Mouse (Mus musculus): ENCODE data around the gene Dleu7. TPM values are rescaled to one million over a fixed set of nuclear protein-coding genes. Genes with fewer than 3 reads are reported as not detected.

Gene Dleu7
- polyA plus RNA-seq, 1 experiment from 2014 or later, result 1.4 TPM

DNA sequence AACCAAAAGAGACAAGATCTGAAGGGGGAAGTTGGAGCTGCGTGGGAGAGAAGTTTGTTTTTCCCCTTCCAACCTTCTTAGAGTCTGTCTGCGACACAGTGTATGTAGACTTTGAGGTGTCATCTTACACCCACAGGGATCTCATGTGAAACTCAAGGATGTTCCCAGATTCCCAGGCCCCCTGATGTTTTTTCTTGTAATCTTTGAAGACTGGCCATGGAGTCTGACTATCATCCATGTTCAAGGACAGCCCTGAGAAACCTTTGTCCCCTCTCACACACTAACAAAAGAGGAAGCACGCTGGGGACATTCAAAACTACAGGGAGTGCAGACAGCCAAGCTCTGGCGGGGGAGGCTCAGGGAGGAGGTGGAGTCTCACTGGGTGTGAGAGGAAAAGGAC lies 47.3 kb downstream of the Dleu7 start:
- no peaks in the 10 kb centered on the region for H3K36me3 ChIP-seq (ENCODE audit: control insufficient read depth, insufficient read depth, low read length)
- no peaks in the 10 kb centered on the region for H3K9me3 ChIP-seq (ENCODE audit: control insufficient read depth, low read length)
- WGBS, result 18% methylated on average over 4 of the region's 4 CpGs
- no peaks in the 10 kb centered on the region for H3K27me3 ChIP-seq (replicated peaks; ENCODE audit: control insufficient read depth, insufficient read depth, low read length)
- no peak overlapping the region for H3K4me3 ChIP-seq (ENCODE audit: low read depth, low read length)
- DNase-seq (ENCODE audit: low spot score) (no peak), ATAC-seq (replicated peaks; ENCODE audit: low FRiP score, low TSS enrichment, low read depth) (no peak)
- H3K9ac ChIP-seq (ENCODE audit: low read length), result no peak overlapping the region
- no peaks in the 10 kb centered on the region for H3K4me1 ChIP-seq (replicated peaks; ENCODE audit: control insufficient read depth, insufficient read depth, low read length)
- no peak overlapping the region for H3K4me2 ChIP-seq (ENCODE audit: low read length)
- H3K27ac ChIP-seq (ENCODE audit: low read depth), result no peak overlapping the region

DNA sequence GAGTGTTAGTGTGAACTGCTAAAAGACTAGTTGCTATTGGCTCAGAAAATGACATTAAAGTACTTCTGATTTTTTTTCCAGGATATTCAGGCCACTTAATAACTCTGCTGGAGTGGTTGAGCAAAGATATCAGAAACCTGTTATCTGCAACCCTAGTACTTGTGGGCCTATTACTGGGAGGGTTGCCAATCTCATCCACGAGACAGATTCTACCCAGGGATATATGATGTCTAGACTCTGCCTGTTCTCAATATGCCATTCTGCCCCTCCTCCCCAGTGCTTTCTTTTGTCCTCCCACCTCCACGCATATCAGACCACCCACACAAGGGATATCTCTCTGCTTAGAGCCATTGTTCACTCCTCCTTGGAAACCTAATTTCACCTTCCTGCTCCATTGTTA lies 49.3 kb downstream of the Dleu7 start:
- Histone ChIP-seq H3K27ac (ENCODE audit: low read depth) (no peak overlapping the region), H3K9me3 (ENCODE audit: control insufficient read depth, low read length) (no peaks in the 10 kb centered on the region), H3K4me2 (ENCODE audit: low read length) (no peak overlapping the region), H3K27me3 (replicated peaks; ENCODE audit: control insufficient read depth, insufficient read depth, low read length) (no peaks in the 10 kb centered on the region), H3K4me3 (ENCODE audit: low read depth, low read length) (no peak overlapping the region), H3K4me1 (replicated peaks; ENCODE audit: control insufficient read depth, insufficient read depth, low read length) (no peaks in the 10 kb centered on the region), H3K9ac (ENCODE audit: low read length) (no peak overlapping the region), H3K36me3 (ENCODE audit: control insufficient read depth, insufficient read depth, low read length) (no peaks in the 10 kb centered on the region)
- no peak for ATAC-seq (replicated peaks; ENCODE audit: low FRiP score, low TSS enrichment, low read depth)
- DNase-seq (ENCODE audit: low spot score), result no peak
- 71% methylated on average over 2 of the region's 2 CpGs for WGBS

DNA sequence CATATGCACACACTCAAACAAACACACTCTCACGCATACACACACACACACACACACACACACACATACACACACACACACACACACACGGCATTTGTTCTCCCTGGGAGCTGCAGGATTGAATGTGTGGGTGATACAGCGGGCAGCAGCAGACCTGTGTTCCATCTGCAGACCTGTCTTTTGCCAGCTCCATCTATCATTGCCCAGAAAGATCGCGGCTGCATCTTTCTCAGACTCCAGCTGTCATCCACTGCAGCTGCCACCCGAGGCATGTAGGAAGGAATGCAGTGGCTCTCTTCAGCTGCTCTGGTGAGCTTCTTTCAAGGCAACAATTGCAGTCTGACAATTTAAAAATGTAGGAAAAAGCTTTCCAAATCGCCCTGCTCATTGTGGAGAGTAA lies 56.9 kb downstream of the Dleu7 start:
- no peak for DNase-seq (ENCODE audit: low spot score)
- Histone ChIP-seq H3K4me1 (replicated peaks; ENCODE audit: control insufficient read depth, insufficient read depth, low read length) (no peaks in the 10 kb centered on the region), H3K36me3 (ENCODE audit: control insufficient read depth, insufficient read depth, low read length) (no peaks in the 10 kb centered on the region), H3K9ac (ENCODE audit: low read length) (no peak overlapping the region), H3K9me3 (ENCODE audit: control insufficient read depth, low read length) (no peaks in the 10 kb centered on the region), H3K4me2 (ENCODE audit: low read length) (no peak overlapping the region), H3K27ac (ENCODE audit: low read depth) (no peak overlapping the region), H3K4me3 (ENCODE audit: low read depth, low read length) (no peak overlapping the region), H3K27me3 (replicated peaks; ENCODE audit: control insufficient read depth, insufficient read depth, low read length) (no peaks in the 10 kb centered on the region)
- WGBS, result 31% methylated on average over 7 of the region's 7 CpGs
- no peak for ATAC-seq (replicated peaks; ENCODE audit: low FRiP score, low TSS enrichment, low read depth)

DNA sequence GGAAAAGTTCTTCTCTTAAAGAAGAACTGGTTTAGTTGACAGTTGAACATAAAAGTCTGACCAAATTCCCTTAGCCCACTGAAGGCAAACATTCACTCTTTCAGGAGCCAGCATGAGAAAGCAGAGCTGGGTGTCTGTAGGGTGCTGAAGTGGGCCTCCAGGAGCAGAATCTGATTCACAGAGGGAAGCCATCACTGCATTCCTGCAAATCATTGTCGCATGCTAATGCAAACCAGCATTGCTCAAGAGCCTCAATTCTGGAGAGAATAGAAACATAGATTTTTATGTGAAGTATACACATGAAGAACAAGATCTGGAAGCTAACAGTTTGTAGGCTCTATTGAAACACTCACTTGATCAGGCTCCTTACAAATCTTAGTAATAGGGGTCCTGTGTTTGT lies 57.6 kb downstream of the Dleu7 start:
- DNase-seq (ENCODE audit: low spot score), result no peak
- 58% methylated on average over 1 of the region's 1 CpGs for WGBS
- H3K4me1 ChIP-seq (replicated peaks; ENCODE audit: control insufficient read depth, insufficient read depth, low read length), result no peaks in the 10 kb centered on the region

DNA sequence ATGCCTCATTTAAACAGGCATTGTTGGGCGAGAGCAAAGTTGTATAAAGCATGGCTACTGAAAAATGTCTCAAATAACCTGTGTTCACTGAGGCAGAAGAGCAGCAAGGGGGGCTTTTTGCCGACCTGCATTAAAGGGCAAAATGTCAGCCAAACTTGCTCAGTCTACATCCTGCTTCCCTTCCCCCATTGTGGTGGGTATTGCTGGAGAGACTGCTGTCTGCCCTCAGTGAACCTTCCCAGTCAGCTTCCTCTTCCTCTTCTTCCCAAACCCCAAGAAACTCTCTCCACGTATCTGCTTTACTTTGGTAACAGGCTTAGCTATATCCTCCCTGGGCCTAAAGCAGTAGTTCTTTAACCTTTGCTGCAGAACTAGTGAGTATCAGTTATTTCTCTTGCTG lies 61.9 kb downstream of the Dleu7 start:
- no peak for ATAC-seq (replicated peaks; ENCODE audit: low FRiP score, low TSS enrichment, low read depth)
- WGBS, result 67% methylated on average over 3 of the region's 3 CpGs
- no peak overlapping the region for H3K4me2 ChIP-seq (ENCODE audit: low read length)

More for the DNA sequence above, 57.6 kb downstream of the Dleu7 start:
- H3K9ac ChIP-seq (ENCODE audit: low read length), result no peak overlapping the region
- H3K27me3 ChIP-seq (replicated peaks; ENCODE audit: control insufficient read depth, insufficient read depth, low read length), result no peaks in the 10 kb centered on the region
- no peaks in the 10 kb centered on the region for H3K36me3 ChIP-seq (ENCODE audit: control insufficient read depth, insufficient read depth, low read length)
- no peak overlapping the region for H3K4me2 ChIP-seq (ENCODE audit: low read length)
- H3K9me3 ChIP-seq (ENCODE audit: control insufficient read depth, low read length), result no peaks in the 10 kb centered on the region
- no peak for ATAC-seq (replicated peaks; ENCODE audit: low FRiP score, low TSS enrichment, low read depth)
- no peak overlapping the region for H3K4me3 ChIP-seq (ENCODE audit: low read depth, low read length)
- H3K27ac ChIP-seq (ENCODE audit: low read depth), result no peak overlapping the region

DNA sequence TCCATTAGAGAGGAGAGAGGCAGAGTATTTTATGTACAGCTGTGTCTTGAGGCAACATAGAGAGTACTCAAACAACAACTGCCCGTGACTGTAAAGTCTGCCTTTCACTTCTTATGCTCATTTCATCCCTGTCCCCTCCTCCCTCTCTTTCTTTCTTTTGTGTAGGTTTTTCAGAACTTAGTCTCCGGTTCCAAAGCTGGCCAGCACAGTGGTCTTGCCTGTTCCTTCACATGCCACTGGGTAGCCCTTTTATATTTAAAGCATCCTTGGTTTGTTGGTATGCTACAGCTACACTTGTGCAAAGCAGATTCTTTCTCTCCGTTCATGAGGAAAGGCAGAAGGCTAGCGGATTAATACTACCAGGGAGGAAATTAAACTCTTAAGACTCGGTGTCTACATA lies 65.7 kb downstream of the Dleu7 start:
- Histone ChIP-seq H3K4me1 (replicated peaks; ENCODE audit: control insufficient read depth, insufficient read depth, low read length) (no peaks in the 10 kb centered on the region), H3K27ac (ENCODE audit: low read depth) (no peak overlapping the region), H3K4me2 (ENCODE audit: low read length) (no peak overlapping the region), H3K9me3 (ENCODE audit: control insufficient read depth, low read length) (no peaks in the 10 kb centered on the region), H3K27me3 (replicated peaks; ENCODE audit: control insufficient read depth, insufficient read depth, low read length) (no peaks in the 10 kb centered on the region), H3K9ac (ENCODE audit: low read length) (no peak overlapping the region), H3K36me3 (ENCODE audit: control insufficient read depth, insufficient read depth, low read length) (no peaks in the 10 kb centered on the region), H3K4me3 (ENCODE audit: low read depth, low read length) (no peak overlapping the region)
- WGBS, result 80% methylated on average over 5 of the region's 5 CpGs
- ATAC-seq (replicated peaks; ENCODE audit: low FRiP score, low TSS enrichment, low read depth) (no peak), DNase-seq (ENCODE audit: low spot score) (no peak)

More for the DNA sequence above, 61.9 kb downstream of the Dleu7 start:
- Histone ChIP-seq H3K9ac (ENCODE audit: low read length) (no peak overlapping the region), H3K27me3 (replicated peaks; ENCODE audit: control insufficient read depth, insufficient read depth, low read length) (no peaks in the 10 kb centered on the region), H3K27ac (ENCODE audit: low read depth) (no peak overlapping the region), H3K4me1 (replicated peaks; ENCODE audit: control insufficient read depth, insufficient read depth, low read length) (no peaks in the 10 kb centered on the region), H3K36me3 (ENCODE audit: control insufficient read depth, insufficient read depth, low read length) (no peaks in the 10 kb centered on the region), H3K4me3 (ENCODE audit: low read depth, low read length) (no peak overlapping the region), H3K9me3 (ENCODE audit: control insufficient read depth, low read length) (no peaks in the 10 kb centered on the region)
- DNase-seq (ENCODE audit: low spot score), result no peak

- no peaks in the 10 kb centered on the region for H3K27me3 ChIP-seq (replicated peaks; ENCODE audit: control insufficient read depth, insufficient read depth, low read length)
- WGBS, result 77% methylated on average over 11 of the region's 11 CpGs
- no peak overlapping the region for H3K4me3 ChIP-seq (ENCODE audit: low read depth, low read length)
- ATAC-seq (replicated peaks; ENCODE audit: low FRiP score, low TSS enrichment, low read depth), result no peak
- H3K4me2 ChIP-seq (ENCODE audit: low read length), result no peak overlapping the region
- no peaks in the 10 kb centered on the region for H3K9me3 ChIP-seq (ENCODE audit: control insufficient read depth, low read length)
- no peak overlapping the region for H3K9ac ChIP-seq (ENCODE audit: low read length)
- H3K4me1 ChIP-seq (replicated peaks; ENCODE audit: control insufficient read depth, insufficient read depth, low read length), result no peaks in the 10 kb centered on the region
- no peak overlapping the region for H3K27ac ChIP-seq (ENCODE audit: low read depth)
- DNase-seq (ENCODE audit: low spot score), result no peak
- no peaks in the 10 kb centered on the region for H3K36me3 ChIP-seq (ENCODE audit: control insufficient read depth, insufficient read depth, low read length)
Observed at GRCm38 (mm10) chr14:62226576-62227047, 66.2 kb downstream of the Dleu7 start.

Other genes with a start within 250 kb of the Dleu7 start
- 58.1 and 69.0 TPM in 2 replicates for gene Rnaseh2b, start 458 bp downstream of the Dleu7 start, polyA plus RNA-seq (2014; fragmentation: Nextera tagmentation; extraction: Ambion mirVana)
- not detected in 2 replicates for gene Gucy1b2, start 163.2 kb upstream of the Dleu7 start, polyA plus RNA-seq (2014; fragmentation: Nextera tagmentation; extraction: Ambion mirVana)

Data from intestine, embryonic 14.5 days (tissue).